Mouse (Mus musculus) ovary, postnatal 10 days (tissue): ENCODE data around the gene Cxcr6.
"Not testable (repeated sequence)": the region's sequence is repeated elsewhere in the genome, so short reads cannot be mapped to it uniquely, and the experiment has no call there.

Source experiments
- DNase-seq: peaks from one replicate; pipeline ENCODE4 v3.0.0; 2022; ENCODE audit warnings: low spot score

Cxcr6 gene

GRCm38 (mm10) chr9:123806267-123806666 is at the start of gene Cxcr6:
TSS of gene Cxcr6 (plus strand) at chr9:123806475.
- no peak for DNase-seq

GRCm38 (mm10) chr9:123756752-123757151 is 49.5 kb upstream of the Cxcr6 start:
- DNase-seq, result no peak

- DNase-seq, result no peak
Observed at GRCm38 (mm10) chr9:123757326-123757725, 48.9 kb upstream of the Cxcr6 start.

GRCm38 (mm10) chr9:123758156-123758555 is 48.1 kb upstream of the Cxcr6 start:
- DNase-seq, result no peak

GRCm38 (mm10) chr9:123758645-123759044 is 47.6 kb upstream of the Cxcr6 start:
- no peak for DNase-seq

GRCm38 (mm10) chr9:123760806-123761205 is 45.5 kb upstream of the Cxcr6 start:
- no peak for DNase-seq

GRCm38 (mm10) chr9:123762886-123763285 is 43.4 kb upstream of the Cxcr6 start:
- DNase-seq, result no peak

- DNase-seq, result no peak
Observed at GRCm38 (mm10) chr9:123763771-123764170, 42.5 kb upstream of the Cxcr6 start.

GRCm38 (mm10) chr9:123766996-123767395 is 39.3 kb upstream of the Cxcr6 start:
- DNase-seq, result no peak

- no peak for DNase-seq
Observed at GRCm38 (mm10) chr9:123768443-123768842, 37.8 kb upstream of the Cxcr6 start.

GRCm38 (mm10) chr9:123769532-123769931 is 36.7 kb upstream of the Cxcr6 start:
- no peak for DNase-seq

GRCm38 (mm10) chr9:123773299-123773698 is 33.0 kb upstream of the Cxcr6 start:
- not testable (repeated sequence) for DNase-seq

GRCm38 (mm10) chr9:123788855-123789529 is 17.3 kb upstream of the Cxcr6 start:
- DNase-seq, result no peak

GRCm38 (mm10) chr9:123796174-123796573 is 10.1 kb upstream of the Cxcr6 start:
- DNase-seq, result no peak

GRCm38 (mm10) chr9:123801527-123801926 is 4.7 kb upstream of the Cxcr6 start:
- DNase-seq, result no peak

- DNase-seq, result no peak
Observed at GRCm38 (mm10) chr9:123802421-123802820, 3.9 kb upstream of the Cxcr6 start.

GRCm38 (mm10) chr9:123802896-123803295 is 3.4 kb upstream of the Cxcr6 start:
- DNase-seq, result no peak

- no peak for DNase-seq
Observed at GRCm38 (mm10) chr9:123805241-123805640, 1.0 kb upstream of the Cxcr6 start.

- DNase-seq, result no peak
Observed at GRCm38 (mm10) chr9:123808583-123808982, 2.3 kb downstream of the Cxcr6 start.

- no peak for DNase-seq
Observed at GRCm38 (mm10) chr9:123811831-123812230, 5.6 kb downstream of the Cxcr6 start.

- DNase-seq, result no peak
Observed at GRCm38 (mm10) chr9:123814326-123814725, 8.1 kb downstream of the Cxcr6 start.

GRCm38 (mm10) chr9:123814821-123815220 is 8.5 kb downstream of the Cxcr6 start:
- no peak for DNase-seq

- no peak for DNase-seq
Observed at GRCm38 (mm10) chr9:123815444-123815843, 9.2 kb downstream of the Cxcr6 start.

- no peak for DNase-seq
Observed at GRCm38 (mm10) chr9:123815996-123816395, 9.7 kb downstream of the Cxcr6 start.
